Mouse (Mus musculus) kidney, adult 2 months (tissue): ENCODE measurements around the gene Tfcp2l1.

Experiments used
- CTCF ChIP-seq: fragments of 200-500 bp; conservative IDR thresholded peaks from 2 replicates; pipeline ENCODE4 v1.5.1; 2011; ENCODE audit warnings: low read depth, mild to moderate bottlenecking, control low read depth, low read length, moderate library complexity, mixed read lengths; ENCODE audit not compliant: insufficient read depth, insufficient read length
- POLR2A ChIP-seq: fragments of 200-500 bp; IDR thresholded peaks from one replicate; pipeline ENCODE4 v1.6.1; 2011; ENCODE audit warnings: low read depth, low read length, control low read depth

- TF ChIP-seq POLR2A, result no peak
- TF ChIP-seq CTCF, result no peak
Observed at GRCm38 (mm10) chr1:118660880-118661465, 33.2 kb downstream of the Tfcp2l1 start.
